Mouse (Mus musculus): Measurements from ENCODE around the gene Ctsq. TPM values are rescaled to one million over a fixed set of nuclear protein-coding genes. Genes with fewer than 3 reads are reported as not detected.
"Not testable (repeated sequence)": the region's sequence is repeated elsewhere in the genome, so short reads cannot be mapped to it uniquely, and the experiment has no call there.

Gene Ctsq
- polyA plus RNA-seq (2014; fragmentation: Nextera tagmentation; extraction: Ambion mirVana): not detected in 2 replicates

DNA sequence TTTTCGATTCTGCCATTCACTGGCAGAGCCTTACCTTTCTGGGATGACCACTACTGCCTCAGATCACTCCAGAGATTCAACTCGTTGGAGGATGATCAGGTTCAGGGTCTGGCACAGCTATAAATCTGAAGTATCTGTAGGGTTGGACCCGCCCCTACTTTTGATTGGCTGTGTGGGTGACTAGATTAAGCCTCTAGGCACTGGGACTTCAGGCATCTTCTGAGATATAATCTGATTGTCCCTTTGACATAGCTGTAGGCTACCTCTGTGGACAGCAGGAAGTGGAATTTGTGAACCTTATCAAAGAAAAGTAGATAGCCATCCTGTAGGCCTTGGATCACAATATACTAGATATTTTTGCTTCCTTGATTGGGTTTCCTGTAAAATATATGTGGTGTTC, at the start of gene Ctsq:
TSS of gene Ctsq (minus strand) at position 101 of the 400 bp plus-strand sequence.
- Histone ChIP-seq H3K4me2 (ENCODE audit: low read length) (no peak within 1 kb of the TSS), H3K4me3 (ENCODE audit: control insufficient read depth in 1 of 2, insufficient read depth in 1 of 2, low read depth in 1 of 2, low read length in 2 of 2) (no peak within 1 kb of the TSS), H3K27ac (replicated peaks in 1 of 2; ENCODE audit: control insufficient read depth in 1 of 2, insufficient read depth in 1 of 2, low read depth in 2 of 2, low read length in 2 of 2) (no peak within 1 kb of the TSS), H3K4me1 (ENCODE audit: control insufficient read depth in 2 of 2, insufficient read depth in 2 of 2, low read length in 2 of 2) (no peaks in the 10 kb centered on the region), H3K9me3 (ENCODE audit: control insufficient read depth, low read length) (peaks cover 6% of the 10 kb centered on the region; the same call in 1 of the 2 replicates), H3K9ac (ENCODE audit: low read length) (no peak within 1 kb of the TSS), H3K27me3 (ENCODE audit: control insufficient read depth, insufficient read depth, low read length) (no peaks in the 10 kb centered on the region), H3K36me3 (ENCODE audit: control insufficient read depth, insufficient read depth, low read length) (no peaks in the 10 kb centered on the region)
- no peak for ATAC-seq (ENCODE audit: insufficient number of reproducible peaks, insufficient read depth, low FRiP score, low read depth)
- 46% methylated on average over 3 of the region's 3 CpGs for WGBS

DNA sequence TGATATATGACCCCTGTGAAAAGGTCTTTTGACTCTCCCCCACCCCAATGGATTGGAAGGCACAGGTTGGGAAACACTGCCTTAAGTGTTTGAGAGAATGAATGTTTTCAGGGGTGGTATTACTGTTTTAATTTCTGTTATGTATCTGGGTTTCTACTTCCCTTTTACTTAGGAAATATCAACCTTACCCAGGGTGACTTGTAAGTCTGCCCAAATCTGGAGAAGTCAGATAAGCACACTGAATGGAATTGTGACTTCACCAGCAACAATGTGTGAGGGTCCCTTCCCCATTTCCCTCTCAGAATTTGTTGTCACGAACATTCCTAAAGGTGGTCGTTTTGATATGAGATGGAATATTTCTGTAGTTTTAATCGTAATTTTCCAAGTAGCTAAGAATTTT, 17.6 kb downstream of the Ctsq start:
- 80% methylated on average over 3 of the region's 3 CpGs for WGBS
- no peaks in the 10 kb centered on the region for H3K4me1 ChIP-seq (ENCODE audit: control insufficient read depth in 2 of 2, insufficient read depth in 2 of 2, low read length in 2 of 2)
- H3K36me3 ChIP-seq (ENCODE audit: control insufficient read depth, insufficient read depth, low read length): no peaks in the 10 kb centered on the region
- H3K9ac ChIP-seq (ENCODE audit: low read length): no peak overlapping the region
- no peak overlapping the region for H3K4me3 ChIP-seq (ENCODE audit: control insufficient read depth in 1 of 2, insufficient read depth in 1 of 2, low read depth in 1 of 2, low read length in 2 of 2)
- ATAC-seq (ENCODE audit: insufficient number of reproducible peaks, insufficient read depth, low FRiP score, low read depth): no peak
- H3K9me3 ChIP-seq (ENCODE audit: control insufficient read depth, low read length): peaks cover 4% of the 10 kb centered on the region; the same call in 1 of the 2 replicates
- H3K27me3 ChIP-seq (ENCODE audit: control insufficient read depth, insufficient read depth, low read length): no peaks in the 10 kb centered on the region
- H3K27ac ChIP-seq (replicated peaks in 1 of 2; ENCODE audit: control insufficient read depth in 1 of 2, insufficient read depth in 1 of 2, low read depth in 2 of 2, low read length in 2 of 2): no peak overlapping the region
- H3K4me2 ChIP-seq (ENCODE audit: low read length): no peak overlapping the region

DNA sequence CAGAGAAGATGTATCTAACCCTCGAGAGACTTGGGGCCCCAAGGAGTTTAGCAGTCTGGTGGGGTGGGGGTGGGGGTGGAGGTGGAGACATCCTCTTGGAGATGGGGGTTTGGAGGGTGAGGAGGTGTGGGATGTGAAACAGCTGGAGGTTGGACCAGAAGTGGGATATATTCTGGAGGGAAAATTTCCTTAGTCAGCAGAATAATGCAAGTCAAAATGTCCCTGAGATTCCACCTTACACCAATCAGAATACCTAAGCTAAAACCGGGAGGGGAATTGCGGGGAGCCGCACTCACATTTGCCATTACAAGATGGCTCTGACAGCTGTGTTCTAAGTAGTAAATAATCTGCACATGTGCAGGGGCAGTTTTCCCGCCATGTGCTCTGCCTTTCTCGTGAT, 18.6 kb downstream of the Ctsq start:
- no peaks in the 10 kb centered on the region for H3K4me1 ChIP-seq (ENCODE audit: control insufficient read depth in 2 of 2, insufficient read depth in 2 of 2, low read length in 2 of 2)
- H3K4me2 ChIP-seq (ENCODE audit: low read length): no peak overlapping the region
- H3K9ac ChIP-seq (ENCODE audit: low read length): no peak overlapping the region
- H3K36me3 ChIP-seq (ENCODE audit: control insufficient read depth, insufficient read depth, low read length): no peaks in the 10 kb centered on the region
- H3K4me3 ChIP-seq (ENCODE audit: control insufficient read depth in 1 of 2, insufficient read depth in 1 of 2, low read depth in 1 of 2, low read length in 2 of 2): no peak overlapping the region
- no peak for ATAC-seq (ENCODE audit: insufficient number of reproducible peaks, insufficient read depth, low FRiP score, low read depth)
- H3K27ac ChIP-seq (replicated peaks in 1 of 2; ENCODE audit: control insufficient read depth in 1 of 2, insufficient read depth in 1 of 2, low read depth in 2 of 2, low read length in 2 of 2): no peak overlapping the region
- H3K27me3 ChIP-seq (ENCODE audit: control insufficient read depth, insufficient read depth, low read length): no peaks in the 10 kb centered on the region
- peaks cover 4% of the 10 kb centered on the region; the same call in 1 of the 2 replicates for H3K9me3 ChIP-seq (ENCODE audit: control insufficient read depth, low read length)
- 77% methylated on average over 4 of the region's 6 CpGs for WGBS

DNA sequence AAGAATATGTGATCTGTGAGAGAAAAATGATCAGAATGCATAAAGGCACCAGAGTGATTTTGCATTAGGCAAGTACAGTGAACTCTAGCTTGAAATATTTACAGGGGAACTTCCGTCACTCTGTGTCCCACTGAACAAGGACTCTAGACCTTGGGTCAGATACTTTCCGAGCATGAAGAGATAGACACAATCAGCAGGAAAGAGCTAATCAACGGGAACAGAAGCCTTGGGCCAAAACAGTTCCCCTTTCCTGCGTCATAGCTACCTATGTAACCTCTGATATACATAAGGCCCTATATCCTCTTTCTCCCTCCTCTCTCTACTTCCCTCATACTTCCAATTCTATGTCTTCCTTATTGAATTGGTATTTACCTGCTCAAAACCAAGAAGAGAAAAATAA, 30.3 kb downstream of the Ctsq start:
- H3K36me3 ChIP-seq (ENCODE audit: control insufficient read depth, insufficient read depth, low read length): no peaks in the 10 kb centered on the region
- no peak for ATAC-seq (ENCODE audit: insufficient number of reproducible peaks, insufficient read depth, low FRiP score, low read depth)
- 53% methylated on average over 4 of the region's 4 CpGs for WGBS
- H3K9me3 ChIP-seq (ENCODE audit: control insufficient read depth, low read length): peaks cover 11% of the 10 kb centered on the region; the same call in 1 of the 2 replicates
- no peak overlapping the region for H3K27ac ChIP-seq (replicated peaks in 1 of 2; ENCODE audit: control insufficient read depth in 1 of 2, insufficient read depth in 1 of 2, low read depth in 2 of 2, low read length in 2 of 2)
- H3K4me2 ChIP-seq (ENCODE audit: low read length): no peak overlapping the region
- no peaks in the 10 kb centered on the region for H3K27me3 ChIP-seq (ENCODE audit: control insufficient read depth, insufficient read depth, low read length)
- H3K9ac ChIP-seq (ENCODE audit: low read length): no peak overlapping the region
- H3K4me1 ChIP-seq (ENCODE audit: control insufficient read depth in 2 of 2, insufficient read depth in 2 of 2, low read length in 2 of 2): no peaks in the 10 kb centered on the region
- H3K4me3 ChIP-seq (ENCODE audit: control insufficient read depth in 1 of 2, insufficient read depth in 1 of 2, low read depth in 1 of 2, low read length in 2 of 2): no peak overlapping the region

DNA sequence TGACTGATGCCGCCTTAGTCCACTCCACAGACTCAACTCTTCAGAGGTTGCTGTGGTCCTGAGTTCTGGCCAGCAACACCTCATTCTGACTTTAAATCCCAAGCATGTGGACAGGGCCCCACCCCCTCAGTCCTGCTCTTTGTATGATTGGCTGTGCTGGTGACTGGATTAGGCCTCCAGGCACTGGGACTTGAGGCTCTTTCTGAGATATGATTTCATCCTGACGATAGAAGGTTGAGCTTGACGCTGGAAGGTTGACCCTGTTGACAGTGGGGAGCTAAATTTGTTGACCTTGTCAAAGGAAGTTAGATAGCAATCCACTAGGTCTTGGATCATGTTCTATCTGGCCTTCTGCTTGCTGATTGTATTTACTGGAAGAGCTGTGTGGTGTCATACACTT, 34.6 kb downstream of the Ctsq start, which contains the start of gene Ctsj:
TSS of gene Ctsj (minus strand) at position 101 of the 400 bp plus-strand sequence.
- no peak for ATAC-seq (ENCODE audit: insufficient number of reproducible peaks, insufficient read depth, low FRiP score, low read depth)
- WGBS: 41% methylated on average over 3 of the region's 3 CpGs
- H3K27ac ChIP-seq (replicated peaks in 1 of 2; ENCODE audit: control insufficient read depth in 1 of 2, insufficient read depth in 1 of 2, low read depth in 2 of 2, low read length in 2 of 2): no peak within 1 kb of the TSS
- H3K36me3 ChIP-seq (ENCODE audit: control insufficient read depth, insufficient read depth, low read length): no peaks in the 10 kb centered on the region
- no peaks in the 10 kb centered on the region for H3K27me3 ChIP-seq (ENCODE audit: control insufficient read depth, insufficient read depth, low read length)
- no peak within 1 kb of the TSS for H3K4me2 ChIP-seq (ENCODE audit: low read length)
- no peak within 1 kb of the TSS for H3K4me3 ChIP-seq (ENCODE audit: control insufficient read depth in 1 of 2, insufficient read depth in 1 of 2, low read depth in 1 of 2, low read length in 2 of 2)
- no peak within 1 kb of the TSS for H3K9ac ChIP-seq (ENCODE audit: low read length)
- H3K9me3 ChIP-seq (ENCODE audit: control insufficient read depth, low read length): peaks cover 11% of the 10 kb centered on the region; the same call in 1 of the 2 replicates
- no peaks in the 10 kb centered on the region for H3K4me1 ChIP-seq (ENCODE audit: control insufficient read depth in 2 of 2, insufficient read depth in 2 of 2, low read length in 2 of 2)

DNA sequence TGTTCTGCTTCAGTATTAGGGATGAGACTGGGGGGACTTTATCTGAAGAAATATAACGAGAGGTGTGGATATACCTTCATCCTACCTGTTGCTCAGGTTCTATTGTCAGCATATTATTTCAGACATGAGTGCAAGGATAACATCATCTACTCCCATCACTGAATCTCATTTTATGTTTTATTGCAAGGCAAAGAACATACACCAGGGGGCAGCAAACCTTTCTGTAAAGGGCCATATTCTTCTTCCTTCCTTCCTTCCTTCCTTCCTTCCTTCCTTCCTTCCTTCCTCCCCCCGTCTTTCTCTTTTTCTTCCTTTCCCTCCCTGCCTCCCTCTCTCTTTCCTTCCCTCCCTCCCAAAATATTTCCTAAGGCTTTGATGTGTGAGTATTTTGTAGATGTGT, 42.8 kb downstream of the Ctsq start:
- Histone ChIP-seq H3K4me3 (ENCODE audit: control insufficient read depth in 1 of 2, insufficient read depth in 1 of 2, low read depth in 1 of 2, low read length in 2 of 2) (no peak overlapping the region), H3K27me3 (ENCODE audit: control insufficient read depth, insufficient read depth, low read length) (no peaks in the 10 kb centered on the region), H3K4me2 (ENCODE audit: low read length) (no peak overlapping the region), H3K36me3 (ENCODE audit: control insufficient read depth, insufficient read depth, low read length) (no peaks in the 10 kb centered on the region), H3K9me3 (ENCODE audit: control insufficient read depth, low read length) (peaks cover 12% of the 10 kb centered on the region; the same call in 1 of the 2 replicates), H3K9ac (ENCODE audit: low read length) (no peak overlapping the region), H3K27ac (replicated peaks in 1 of 2; ENCODE audit: control insufficient read depth in 1 of 2, insufficient read depth in 1 of 2, low read depth in 2 of 2, low read length in 2 of 2) (no peak overlapping the region), H3K4me1 (ENCODE audit: control insufficient read depth in 2 of 2, insufficient read depth in 2 of 2, low read length in 2 of 2) (no peaks in the 10 kb centered on the region)
- no peak for ATAC-seq (ENCODE audit: insufficient number of reproducible peaks, insufficient read depth, low FRiP score, low read depth)
- WGBS: 50% methylated on average over 2 of the region's 2 CpGs

DNA sequence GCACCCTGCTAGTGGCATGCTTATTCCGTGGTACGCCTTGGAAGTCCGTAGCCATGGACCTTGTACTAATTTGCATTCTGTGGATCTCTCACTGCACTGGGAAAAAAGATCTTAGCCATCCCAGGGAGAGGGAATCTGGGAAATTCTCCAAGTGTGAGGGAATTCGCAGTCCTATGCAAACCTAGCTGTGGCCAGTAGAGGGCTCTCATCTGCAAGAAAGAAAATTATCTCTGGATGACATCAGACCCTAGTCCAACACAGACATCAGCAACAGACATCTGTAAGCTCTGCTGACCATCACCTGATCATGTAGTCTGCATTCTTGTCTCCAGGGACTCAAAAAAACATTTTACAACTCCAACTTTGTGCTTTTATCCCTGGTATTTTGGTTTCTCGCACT, 53.5 kb downstream of the Ctsq start:
- H3K9ac ChIP-seq (ENCODE audit: low read length); H3K4me1 ChIP-seq (ENCODE audit: control insufficient read depth in 2 of 2, insufficient read depth in 2 of 2, low read length in 2 of 2); H3K4me2 ChIP-seq (ENCODE audit: low read length); H3K27me3 ChIP-seq (ENCODE audit: control insufficient read depth, insufficient read depth, low read length); H3K27ac ChIP-seq (replicated peaks in 1 of 2; ENCODE audit: control insufficient read depth in 1 of 2, insufficient read depth in 1 of 2, low read depth in 2 of 2, low read length in 2 of 2); H3K36me3 ChIP-seq (ENCODE audit: control insufficient read depth, insufficient read depth, low read length); H3K9me3 ChIP-seq (ENCODE audit: control insufficient read depth, low read length); H3K4me3 ChIP-seq (ENCODE audit: control insufficient read depth in 1 of 2, insufficient read depth in 1 of 2, low read depth in 1 of 2, low read length in 2 of 2); ATAC-seq (ENCODE audit: insufficient number of reproducible peaks, insufficient read depth, low FRiP score, low read depth): not testable (repeated sequence)
- WGBS: 68% methylated on average over 4 of the region's 5 CpGs

Data from heart, embryonic 14.5 days (tissue).